Mouse (Mus musculus) testis, adult 2 months (tissue): ENCODE measurements around the gene Rpn2.

Source experiments
- CTCF ChIP-seq: fragments of 200-500 bp; IDR thresholded peaks from 2 replicates; pipeline ENCODE4 v1.5.1; 2012; ENCODE audit warnings: low read depth, mild to moderate bottlenecking, inconsistent platforms, low read length, moderate library complexity; ENCODE audit not compliant: control insufficient read depth, insufficient read depth, insufficient replicate concordance
- POLR2A ChIP-seq: fragments of 200-500 bp; IDR thresholded peaks from 2 replicates; pipeline ENCODE4 v1.6.1; 2012; ENCODE audit warnings: low read depth, mild to moderate bottlenecking, inconsistent platforms, low read length, moderate library complexity; ENCODE audit not compliant: control insufficient read depth

DNA sequence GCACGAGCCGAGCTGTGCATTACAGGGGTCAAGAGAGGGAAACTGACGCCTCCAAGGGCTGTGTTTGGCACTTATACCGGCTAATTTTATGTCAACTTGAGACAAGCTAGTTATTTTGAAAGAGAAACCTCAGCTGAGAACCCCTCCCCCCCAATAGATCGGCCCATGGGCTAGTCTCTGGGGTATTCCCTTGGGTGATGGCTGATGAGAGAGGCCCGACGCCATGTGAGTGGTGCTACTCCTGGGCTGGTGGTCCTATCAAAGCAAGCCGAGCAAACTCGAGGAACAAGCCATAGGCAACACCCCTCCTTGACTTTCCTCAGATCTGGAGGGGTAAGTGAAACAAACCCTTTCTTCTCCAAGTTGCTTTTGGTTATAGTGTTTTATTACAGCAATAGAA, 16.3 kb upstream of the Rpn2 start:
- no peak for TF ChIP-seq CTCF
- TF ChIP-seq POLR2A: no peak
